Mouse (Mus musculus): ENCODE measurements around the gene Lhx4. TPM values are rescaled to one million over a fixed set of nuclear protein-coding genes. Genes with fewer than 3 reads are reported as not detected.

The Lhx4 gene
- polyA plus RNA-seq, 1 experiment = 0.01 TPM

DNA sequence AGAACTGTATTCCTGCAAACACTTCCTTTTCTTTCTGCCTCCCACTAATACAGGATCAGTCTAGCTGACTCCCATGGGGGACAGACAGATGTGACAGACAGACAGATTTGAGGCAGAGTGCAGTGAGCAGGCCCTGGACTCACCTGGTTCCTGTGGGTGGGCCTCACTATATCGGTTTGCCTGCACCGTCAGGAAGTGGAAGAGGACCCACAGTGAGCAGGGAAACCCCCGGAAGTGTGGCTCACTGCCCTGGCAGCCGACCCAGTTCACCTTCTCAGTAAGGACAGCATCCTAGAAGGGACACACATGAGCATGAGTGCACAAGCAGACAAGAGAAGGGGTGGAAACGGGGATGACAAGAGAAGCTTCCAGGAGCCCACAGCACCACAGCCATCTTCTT, 30.9 kb upstream of the Lhx4 start:
- H3ac ChIP-seq (ENCODE audit: control insufficient read depth, insufficient read length) = no peak overlapping the region
- H3K4me3 ChIP-seq = no peak overlapping the region
- H3K36me3 ChIP-seq (ENCODE audit: control insufficient read depth, insufficient read depth) = peaks cover 7% of the 10 kb centered on the region
- H3K79me2 ChIP-seq (ENCODE audit: control insufficient read depth, insufficient read depth) = no peaks in the 10 kb centered on the region
- no peak overlapping the region for H3K4me2 ChIP-seq (ENCODE audit: low read depth)
- no peak for TF ChIP-seq E2F4 (IDR thresholded peaks at IDR 0.05; ENCODE audit: insufficient read depth)
- no peak for TF ChIP-seq MAX (IDR thresholded peaks at IDR 0.05; ENCODE audit: low read depth)
- no peak for TF ChIP-seq REST (IDR thresholded peaks at IDR 0.05; ENCODE audit: insufficient read depth, insufficient read length)
- TF ChIP-seq MYOD1 (IDR thresholded peaks at IDR 0.05; ENCODE audit: control insufficient read depth in 1 of 3, insufficient read length in 2 of 3, low read depth in 2 of 3) = no peak
- TF ChIP-seq TCF12 (IDR thresholded peaks at IDR 0.05; ENCODE audit: insufficient read depth, poor library complexity, severe bottlenecking) = no peak
- TF ChIP-seq TCF3 (IDR thresholded peaks at IDR 0.05; ENCODE audit: insufficient read length, low read depth) = no peak
- no peak for TF ChIP-seq USF1 (IDR thresholded peaks at IDR 0.05; ENCODE audit: low read depth)
- no peak for TF ChIP-seq POLR2AphosphoS2 (IDR thresholded peaks at IDR 0.05; ENCODE audit: insufficient read length, low read depth)
- no peak for TF ChIP-seq POLR2A (IDR thresholded peaks at IDR 0.05; ENCODE audit: insufficient read length, low read depth)
- TF ChIP-seq MYOG (IDR thresholded peaks at IDR 0.05; ENCODE audit: control insufficient read depth in 1 of 3, insufficient read depth in 1 of 3, insufficient read length in 2 of 3, low read depth in 2 of 3) = no peak
- no peak for TF ChIP-seq SRF (IDR thresholded peaks at IDR 0.05; ENCODE audit: control insufficient read depth, insufficient read length, low read depth)
- H3K27me3 ChIP-seq (ENCODE audit: control insufficient read depth, insufficient read depth, insufficient read length) = no peaks in the 10 kb centered on the region

DNA sequence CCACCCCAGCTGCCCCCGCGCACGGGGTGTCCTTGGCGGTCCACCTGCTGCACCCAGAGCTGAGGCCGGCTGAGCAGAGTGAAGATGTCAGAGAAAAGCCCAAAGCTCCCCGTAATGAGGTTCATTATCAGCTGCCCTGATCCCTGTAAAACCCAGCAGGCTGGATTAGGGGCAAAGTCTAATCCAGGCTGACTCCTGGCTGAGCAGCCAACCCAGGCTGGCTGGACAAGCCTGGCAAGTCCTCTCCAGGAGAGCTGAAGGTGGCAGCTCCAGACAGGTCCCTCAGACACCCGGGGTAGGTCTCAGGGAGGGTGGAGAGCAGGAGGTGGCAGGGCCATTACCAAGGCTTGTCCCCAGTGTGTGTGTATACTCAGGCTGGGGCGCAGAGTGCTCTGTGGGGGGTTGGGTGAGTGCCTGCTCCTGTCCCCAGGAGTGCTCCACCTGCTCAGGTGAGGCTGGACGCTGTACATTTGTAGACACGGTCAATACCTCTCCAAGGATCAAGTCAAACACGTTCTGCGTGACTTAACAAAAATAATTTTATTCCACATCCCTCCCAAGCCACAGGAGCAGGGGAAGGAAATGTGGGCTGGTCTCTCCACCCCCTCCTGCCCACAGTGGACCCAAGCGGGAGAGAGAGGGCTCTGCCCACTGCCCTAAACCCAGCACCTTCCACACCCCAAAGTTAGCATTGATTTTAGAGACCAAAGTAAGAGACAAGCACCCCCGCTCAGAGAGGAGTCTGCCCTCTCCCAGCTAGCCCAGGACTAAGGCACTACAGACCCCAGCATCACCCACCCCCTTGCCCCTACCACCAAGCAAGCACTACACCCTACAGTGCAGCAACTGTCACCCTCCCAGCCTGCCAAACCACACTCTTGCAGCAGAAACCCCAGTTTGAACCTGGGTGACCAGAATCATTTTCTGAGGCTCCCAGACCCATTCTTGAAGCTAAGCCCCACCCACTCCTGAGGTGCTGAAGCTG, 26.4 kb upstream of the Lhx4 start:
- H3K36me3 ChIP-seq (ENCODE audit: control insufficient read depth, insufficient read depth) = peaks cover 2% of the 10 kb centered on the region
- no peak overlapping the region for H3K4me3 ChIP-seq

DNA sequence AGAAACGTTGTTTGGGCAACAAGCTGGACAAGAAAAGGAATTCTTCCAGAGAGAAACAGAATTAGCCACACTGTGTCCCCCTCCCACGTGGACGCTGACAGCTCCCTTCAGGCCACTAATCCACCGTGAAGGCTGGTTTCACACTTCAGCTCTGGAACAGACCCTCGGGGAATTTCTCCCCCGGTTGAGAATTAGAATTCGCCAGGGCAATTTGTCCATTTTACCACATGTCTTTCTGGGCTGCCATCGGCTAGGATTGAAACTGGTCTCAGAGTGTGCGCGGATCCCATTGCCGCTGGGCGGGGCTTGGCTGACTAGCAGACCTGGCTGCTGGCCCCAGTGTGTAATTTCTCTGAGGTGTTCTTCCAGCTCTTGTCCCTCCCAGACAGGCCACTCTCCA, 7.7 kb upstream of the Lhx4 start:
- H3K4me2 ChIP-seq (ENCODE audit: low read depth) = no peak overlapping the region
- no peak for TF ChIP-seq MAX (IDR thresholded peaks at IDR 0.05; ENCODE audit: low read depth)
- no peak for TF ChIP-seq SRF (IDR thresholded peaks at IDR 0.05; ENCODE audit: control insufficient read depth, insufficient read length, low read depth)
- TF ChIP-seq MYOD1 (IDR thresholded peaks at IDR 0.05; ENCODE audit: control insufficient read depth in 1 of 3, insufficient read length in 2 of 3, low read depth in 2 of 3) = no peak
- no peak for TF ChIP-seq REST (IDR thresholded peaks at IDR 0.05; ENCODE audit: insufficient read depth, insufficient read length)
- no peak for TF ChIP-seq USF1 (IDR thresholded peaks at IDR 0.05; ENCODE audit: low read depth)
- TF ChIP-seq TCF3 (IDR thresholded peaks at IDR 0.05; ENCODE audit: insufficient read length, low read depth) = no peak
- TF ChIP-seq E2F4 (IDR thresholded peaks at IDR 0.05; ENCODE audit: insufficient read depth) = no peak
- TF ChIP-seq POLR2A (IDR thresholded peaks at IDR 0.05; ENCODE audit: insufficient read length, low read depth) = no peak
- no peak overlapping the region for H3ac ChIP-seq (ENCODE audit: control insufficient read depth, insufficient read length)
- peaks cover 9% of the 10 kb centered on the region for H3K27me3 ChIP-seq (ENCODE audit: control insufficient read depth, insufficient read depth, insufficient read length)
- H3K4me3 ChIP-seq = no peak overlapping the region
- H3K36me3 ChIP-seq (ENCODE audit: control insufficient read depth, insufficient read depth) = no peaks in the 10 kb centered on the region
- no peaks in the 10 kb centered on the region for H3K79me2 ChIP-seq (ENCODE audit: control insufficient read depth, insufficient read depth)

More for the DNA sequence above, 26.4 kb upstream of the Lhx4 start:
- Histone ChIP-seq H3K4me2 (ENCODE audit: low read depth) (no peak overlapping the region), H3ac (ENCODE audit: control insufficient read depth, insufficient read length) (no peak overlapping the region), H3K27me3 (ENCODE audit: control insufficient read depth, insufficient read depth, insufficient read length) (no peaks in the 10 kb centered on the region), H3K79me2 (ENCODE audit: control insufficient read depth, insufficient read depth) (no peaks in the 10 kb centered on the region)
- TF ChIP-seq MYOG (IDR thresholded peaks at IDR 0.05; ENCODE audit: control insufficient read depth in 1 of 3, insufficient read depth in 1 of 3, insufficient read length in 2 of 3, low read depth in 2 of 3) (peak in 1 of 3 experiments; percentile 10), SRF (IDR thresholded peaks at IDR 0.05; ENCODE audit: control insufficient read depth, insufficient read length, low read depth) (no peak)

DNA sequence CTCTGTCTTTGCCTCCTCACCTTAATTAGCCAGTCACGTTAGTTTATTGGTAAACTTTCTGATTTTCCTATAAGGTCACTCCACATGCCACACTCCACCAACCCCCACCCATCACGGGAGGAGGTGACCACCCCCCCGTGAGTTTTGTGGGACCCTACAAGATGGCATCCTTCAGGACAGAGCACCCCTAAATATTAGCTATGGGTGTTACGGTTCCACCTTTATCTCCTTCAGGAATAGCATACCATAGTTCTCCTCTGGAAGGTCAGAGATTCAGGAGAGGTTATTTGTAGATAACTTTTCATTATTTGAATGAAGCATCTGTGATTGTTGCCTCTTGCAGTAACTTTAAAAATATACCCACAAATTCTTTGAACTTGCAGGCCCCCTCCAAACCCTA, 7.2 kb upstream of the Lhx4 start:
- Histone ChIP-seq H3K4me2 (ENCODE audit: low read depth) (no peak overlapping the region), H3K4me3 (no peak overlapping the region), H3K27me3 (ENCODE audit: control insufficient read depth, insufficient read depth, insufficient read length) (peaks cover 14% of the 10 kb centered on the region), H3K79me2 (ENCODE audit: control insufficient read depth, insufficient read depth) (no peaks in the 10 kb centered on the region), H3ac (ENCODE audit: control insufficient read depth, insufficient read length) (no peak overlapping the region), H3K36me3 (ENCODE audit: control insufficient read depth, insufficient read depth) (no peaks in the 10 kb centered on the region)
- TF ChIP-seq POLR2A (IDR thresholded peaks at IDR 0.05; ENCODE audit: insufficient read length, low read depth) (no peak), E2F4 (IDR thresholded peaks at IDR 0.05; ENCODE audit: insufficient read depth) (no peak), MAX (IDR thresholded peaks at IDR 0.05; ENCODE audit: low read depth) (no peak), MYOG (IDR thresholded peaks at IDR 0.05; ENCODE audit: control insufficient read depth in 1 of 3, insufficient read depth in 1 of 3, insufficient read length in 2 of 3, low read depth in 2 of 3) (no peak), TCF3 (IDR thresholded peaks at IDR 0.05; ENCODE audit: insufficient read length, low read depth) (no peak), MYOD1 (IDR thresholded peaks at IDR 0.05; ENCODE audit: control insufficient read depth in 1 of 3, insufficient read length in 2 of 3, low read depth in 2 of 3) (no peak)

DNA sequence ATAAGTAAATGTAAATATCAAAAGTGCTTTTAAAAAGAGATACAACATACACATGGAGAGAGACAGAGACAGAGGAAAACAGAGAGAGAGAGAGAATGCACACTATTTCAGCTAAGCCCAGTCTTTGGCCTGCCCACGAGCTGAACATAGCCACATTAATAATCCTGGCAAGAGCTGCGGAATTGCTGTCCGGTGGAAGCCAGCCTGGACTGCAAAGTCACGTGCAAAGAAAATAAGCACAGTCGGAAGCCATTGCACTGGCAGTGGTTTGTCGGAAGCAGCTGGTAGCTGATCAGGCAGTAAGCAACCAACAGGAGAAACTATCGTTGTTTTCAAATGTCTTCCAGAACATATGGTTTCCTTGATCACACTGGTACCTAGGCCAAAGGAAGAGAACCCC, 6.1 kb upstream of the Lhx4 start:
- H3K4me3 ChIP-seq = no peak overlapping the region
- peaks cover 23% of the 10 kb centered on the region for H3K27me3 ChIP-seq (ENCODE audit: control insufficient read depth, insufficient read depth, insufficient read length)
- H3K36me3 ChIP-seq (ENCODE audit: control insufficient read depth, insufficient read depth) = no peaks in the 10 kb centered on the region
- no peak overlapping the region for H3ac ChIP-seq (ENCODE audit: control insufficient read depth, insufficient read length)
- no peaks in the 10 kb centered on the region for H3K79me2 ChIP-seq (ENCODE audit: control insufficient read depth, insufficient read depth)
- no peak for TF ChIP-seq POLR2AphosphoS2 (IDR thresholded peaks at IDR 0.05; ENCODE audit: insufficient read length, low read depth)
- TF ChIP-seq SRF (IDR thresholded peaks at IDR 0.05; ENCODE audit: control insufficient read depth, insufficient read length, low read depth) = no peak
- TF ChIP-seq MYOG (IDR thresholded peaks at IDR 0.05; ENCODE audit: control insufficient read depth in 1 of 3, insufficient read depth in 1 of 3, insufficient read length in 2 of 3, low read depth in 2 of 3) = no peak
- no peak for TF ChIP-seq USF1 (IDR thresholded peaks at IDR 0.05; ENCODE audit: low read depth)
- no peak for TF ChIP-seq TCF12 (IDR thresholded peaks at IDR 0.05; ENCODE audit: insufficient read depth, poor library complexity, severe bottlenecking)
- no peak for TF ChIP-seq TCF3 (IDR thresholded peaks at IDR 0.05; ENCODE audit: insufficient read length, low read depth)
- TF ChIP-seq E2F4 (IDR thresholded peaks at IDR 0.05; ENCODE audit: insufficient read depth) = no peak
- TF ChIP-seq REST (IDR thresholded peaks at IDR 0.05; ENCODE audit: insufficient read depth, insufficient read length) = no peak
- no peak for TF ChIP-seq MAX (IDR thresholded peaks at IDR 0.05; ENCODE audit: low read depth)
- TF ChIP-seq CEBPB (IDR thresholded peaks at IDR 0.05; ENCODE audit: insufficient read depth, poor library complexity, severe bottlenecking) = no peak
- no peak for TF ChIP-seq MYOD1 (IDR thresholded peaks at IDR 0.05; ENCODE audit: control insufficient read depth in 1 of 3, insufficient read length in 2 of 3, low read depth in 2 of 3)
- TF ChIP-seq POLR2A (IDR thresholded peaks at IDR 0.05; ENCODE audit: insufficient read length, low read depth) = no peak
- H3K4me2 ChIP-seq (ENCODE audit: low read depth) = no peak overlapping the region
